ENCODE assay signal across 9 mouse cellular contexts in genomic region chr9:59482419-59482818, GRCm38 (mm10). TPM values are rescaled to one million over a fixed set of nuclear protein-coding genes. Genes with fewer than 3 reads are reported as not detected.
DNase-seq lines count a peak whose midpoint lies in the region; ATAC-seq and TF ChIP-seq lines count a peak whose summit lies in the region.
"Had no signal": no experiment of that assay in that cellular context is flagged by ENCODE, and none has a peak within 500 bp of the region (broad histone marks: within the 10 kb centered on the region; RNA-seq: fewer than 3 reads in every experiment).

No protein-coding gene starts in this region.

- no peak for TF ChIP-seq EP300 in heart, adult 2 months (IDR thresholded peaks at IDR 0.05; ENCODE audit: insufficient read depth, low read depth, low read length)

- WGBS in heart, adult 2 months = 48% methylated on average over 1 of the region's 1 CpGs
- 37% methylated on average over 1 of the region's 1 CpGs for WGBS in heart, embryonic 11.5 days (ENCODE audit: insufficient replicate concordance)

- H3K27me3 ChIP-seq in heart, adult 2 months (ENCODE audit: control insufficient read depth, insufficient read depth, low read length) = no peaks in the 10 kb centered on the region
- H3K27me3 ChIP-seq in heart, embryonic 11.5 days (ENCODE audit: control insufficient read depth, insufficient read depth, low read length) = no peaks in the 10 kb centered on the region

- H3K27ac ChIP-seq in heart, adult 2 months = no peak overlapping the region
- no peak overlapping the region for H3K27ac ChIP-seq in heart, embryonic 11.5 days (ENCODE audit: low read depth, low read length)

- intact Hi-C loops in heart, adult 2 months (cut with DNase I) = loop anchor here (10.0 kb wide), 1 partner anchor 58 kb away; no protein-coding TSS in a partner anchor

- ATAC-seq in heart, embryonic 11.5 days (replicated peaks; ENCODE audit: insufficient number of reproducible peaks, low FRiP score, low TSS enrichment) = no peak
- ATAC-seq in granulocyte monocyte progenitor cell, adult 5-6 weeks (replicated peaks; ENCODE audit: poor library complexity, severe bottlenecking) = 0 out of 2 replicates have a peak, but pooled peaks have one; percentile 22

- peak; percentile 80 for TF ChIP-seq CTCF in heart, adult 2 months (IDR thresholded peaks at IDR 0.05)

- no peak overlapping the region for H3K4me2 ChIP-seq in heart, embryonic 11.5 days

- DNase-seq in heart, adult 2 months = peak; percentile 20 to 45
- DNase-seq in B cell, adult 2 months = peak; percentile 77 to 79
- DNase-seq in adipocyte (ENCODE audit: low spot score) = peak; percentile 54
- DNase-seq in lung, postnatal 25 days (ENCODE audit: low spot score) = peak; percentile 33
- peak; percentile 62 to 79 for DNase-seq in spleen, postnatal 4 days (ENCODE audit: low spot score in 2 of 2)
- no peak for DNase-seq in layer of hippocampus, postnatal 36 days

- H3K4me3 ChIP-seq in heart, adult 2 months = no peak overlapping the region
- H3K4me3 ChIP-seq in heart, embryonic 11.5 days (ENCODE audit: low read depth, low read length) = no peak overlapping the region
- H3K4me3 ChIP-seq: erythroblast, embryonic 14.5 days had no signal

- peaks cover 35% of the 10 kb centered on the region for H3K36me3 ChIP-seq in heart, adult 2 months (ENCODE audit: control insufficient read depth, insufficient read depth, low read length)
- H3K36me3 ChIP-seq in heart, embryonic 11.5 days (ENCODE audit: control insufficient read depth, insufficient read depth, low read length) = no peaks in the 10 kb centered on the region

- H3K79me2 ChIP-seq in heart, adult 2 months (replicated peaks; ENCODE audit: control insufficient read depth, insufficient read depth, low read length) = peaks cover 7% of the 10 kb centered on the region; the same call in 1 of the 2 replicates

- no peak for TF ChIP-seq POLR2A in heart, adult 2 months (IDR thresholded peaks at IDR 0.05; ENCODE audit: insufficient read depth, low read depth, low read length)

- H3K9me3 ChIP-seq in heart, embryonic 11.5 days (replicated peaks; ENCODE audit: control insufficient read depth, low read length) = no peaks in the 10 kb centered on the region

- peaks cover 8% of the 10 kb centered on the region for H3K4me1 ChIP-seq in heart, adult 2 months (ENCODE audit: control insufficient read depth, insufficient read depth, low read length)
- H3K4me1 ChIP-seq in heart, embryonic 11.5 days (ENCODE audit: control insufficient read depth, insufficient read depth, low read length) = peaks cover 5% of the 10 kb centered on the region

- no peak overlapping the region for H3K9ac ChIP-seq in heart, adult 2 months (ENCODE audit: low read depth, low read length)
- no peak overlapping the region for H3K9ac ChIP-seq in heart, embryonic 11.5 days (ENCODE audit: low read depth, low read length)

RNA-seq across cellular contexts. Expression of gene Arih1, which starts 4.0 kb away (rescaled TPM):
- 10 to 100 TPM; 79.2 to 88.7 TPM for total RNA-seq in heart, adult 2 months (2021)
- polyA plus RNA-seq in heart, adult 2 months (2012; rRNA removed) = 15.8 and 36.9 TPM in 2 replicates
- 15.3 and 15.4 TPM in 2 replicates for polyA plus RNA-seq in heart, embryonic 11.5 days (2014; fragmentation: Nextera tagmentation; extraction: Ambion mirVana)
- total RNA-seq in granulocyte monocyte progenitor cell, adult 5-6 weeks (2014; fragmentation: Nextera tagmentation) = 70.9 and 79.7 TPM in 2 replicates
- total RNA-seq in granulocyte monocyte progenitor cell, adult 5-6 weeks (2017) = 59.9 and 89.5 TPM in 2 replicates
- total RNA-seq in layer of hippocampus, postnatal 36 days (2021) = 100 to 1,000 TPM; 108 to 111 TPM

RNA-seq across cellular contexts. Expression of gene Hexa, which starts 56.9 kb away (rescaled TPM):
- 10 to 100 TPM; 46.9 to 51.7 TPM for total RNA-seq in heart, adult 2 months (2021)
- 50.6 and 64.4 TPM in 2 replicates for polyA plus RNA-seq in heart, adult 2 months (2012; rRNA removed)
- 67.1 and 76.9 TPM in 2 replicates for polyA plus RNA-seq in heart, embryonic 11.5 days (2014; fragmentation: Nextera tagmentation; extraction: Ambion mirVana)
- total RNA-seq in granulocyte monocyte progenitor cell, adult 5-6 weeks (2014; fragmentation: Nextera tagmentation) = 172 and 180 TPM in 2 replicates
- total RNA-seq in granulocyte monocyte progenitor cell, adult 5-6 weeks (2017) = 206 TPM in 2 replicates
- 10 to 100 TPM; 50.9 to 51.6 TPM for total RNA-seq in layer of hippocampus, postnatal 36 days (2021)

RNA-seq across cellular contexts. Expression of gene Tmem202, which starts 57.2 kb away (rescaled TPM):
- under 1 TPM; 0.37 to 0.84 TPM for total RNA-seq in heart, adult 2 months (2021)
- 0.16 and 0.29 TPM in 2 replicates for polyA plus RNA-seq in heart, adult 2 months (2012; rRNA removed)
- 0.39 and 0.41 TPM in 2 replicates for polyA plus RNA-seq in heart, embryonic 11.5 days (2014; fragmentation: Nextera tagmentation; extraction: Ambion mirVana)
- not detected in 2 replicates for total RNA-seq in granulocyte monocyte progenitor cell, adult 5-6 weeks (2014; fragmentation: Nextera tagmentation)
- total RNA-seq in granulocyte monocyte progenitor cell, adult 5-6 weeks (2017) = not detected in 2 replicates
- total RNA-seq in layer of hippocampus, postnatal 36 days (2021) = 1 to 10 TPM; 2.1 to 2.7 TPM
- polyA plus RNA-seq: erythroblast, embryonic 14.5 days had no signal

Comparison
In these comparisons a context has a peak if more than half of its experiments do, and no peak if none do; other contexts are left out.
1. DNase-seq: peak in heart, adult 2 months (2 of 2), B cell, adult 2 months (2 of 2), adipocyte (single experiment), lung, postnatal 25 days (single experiment) and spleen, postnatal 4 days (2 of 2); none in layer of hippocampus, postnatal 36 days (0 of 2).